In the genomic region with DNA sequence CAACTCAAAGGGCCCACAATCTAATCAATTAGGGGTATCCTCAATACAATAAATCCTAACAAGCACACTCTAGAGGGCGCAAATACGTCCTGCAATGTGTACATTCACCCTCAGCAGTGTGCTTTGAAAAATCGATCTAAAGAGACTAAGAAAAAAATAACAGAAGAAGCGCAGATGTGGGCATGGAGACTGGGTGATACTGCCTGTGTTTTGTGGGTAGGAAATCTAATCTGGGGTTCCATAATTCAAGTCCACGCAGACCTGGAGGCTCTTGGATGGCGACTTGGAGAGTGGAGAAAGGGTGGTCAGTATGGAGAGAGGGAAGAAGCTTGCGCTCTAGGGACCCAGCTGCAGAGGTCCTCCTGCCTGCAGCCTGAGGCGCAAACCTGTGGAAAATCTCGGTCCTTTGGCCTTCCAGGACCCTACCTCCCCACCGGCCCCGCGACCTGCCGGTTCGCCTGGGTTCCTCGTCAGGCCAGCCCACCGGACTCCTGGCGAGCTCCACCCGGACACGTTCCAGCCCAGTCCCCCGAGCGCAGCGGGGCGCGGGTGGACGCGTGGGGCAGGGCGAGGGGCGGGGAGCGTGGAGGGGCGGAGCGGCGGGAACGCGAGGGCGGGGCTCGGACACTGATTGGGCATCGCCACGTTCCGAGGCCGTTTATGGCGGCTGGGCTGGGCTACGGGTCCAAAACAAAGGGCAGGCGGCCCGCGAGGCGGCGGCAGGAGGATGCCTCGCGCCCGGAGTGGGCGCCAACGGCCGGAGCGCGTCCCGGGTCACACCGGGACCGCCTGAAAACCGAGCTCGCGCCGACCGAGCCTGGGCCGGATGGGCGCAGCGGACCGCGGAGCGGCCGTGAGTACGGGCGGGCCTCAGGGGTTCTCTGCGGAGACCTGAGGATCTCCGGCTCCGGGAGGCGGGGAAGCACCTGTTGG, we compare ENCODE assay signal across 7 mouse cellular contexts. TPM values are rescaled to one million over a fixed set of nuclear protein-coding genes. Genes with fewer than 3 reads are reported as not detected.
A peak's percentile ranks its signal among the peaks of the same experiment; 100 is the strongest.
DNase-seq lines count a peak whose midpoint lies in the region; ATAC-seq lines count a peak whose summit lies in the region.

A gene (plus strand): TSS at position 186 of the 933 bp plus-strand sequence.

- WGBS in intestine, embryonic 15.5 days, result under 1% methylated on average over 56 of the region's 76 CpGs
- under 1% methylated on average over 69 of the region's 76 CpGs for WGBS in midbrain, embryonic 11.5 days

- peak within 1 kb of the TSS; percentile 86 for H3K4me2 ChIP-seq in intestine, embryonic 15.5 days (replicated peaks)
- H3K4me2 ChIP-seq in midbrain, embryonic 11.5 days, result peak within 1 kb of the TSS; percentile 51

- no peaks in the 10 kb centered on the region for H3K4me1 ChIP-seq in intestine, embryonic 15.5 days (replicated peaks)
- no peaks in the 10 kb centered on the region; the same call in 1 of the 2 replicates for H3K4me1 ChIP-seq in midbrain, embryonic 11.5 days (ENCODE audit: control insufficient read depth, insufficient read depth, low read length)

- H3K4me3 ChIP-seq in intestine, embryonic 15.5 days (replicated peaks), result peak within 1 kb of the TSS; percentile 84
- peak within 1 kb of the TSS; percentile 86 for H3K4me3 ChIP-seq in midbrain, embryonic 11.5 days (ENCODE audit: low read depth, low read length)

- peak within 1 kb of the TSS; percentile 74 for H3K9ac ChIP-seq in intestine, embryonic 15.5 days
- peak within 1 kb of the TSS; percentile 97 for H3K9ac ChIP-seq in midbrain, embryonic 11.5 days (ENCODE audit: low read length)

- H3K27me3 ChIP-seq in intestine, embryonic 15.5 days (replicated peaks), result no peaks in the 10 kb centered on the region
- no peaks in the 10 kb centered on the region for H3K27me3 ChIP-seq in midbrain, embryonic 11.5 days (ENCODE audit: control insufficient read depth, insufficient read depth, low read length)

- H3K9me3 ChIP-seq in intestine, embryonic 15.5 days, result no peaks in the 10 kb centered on the region
- H3K9me3 ChIP-seq in midbrain, embryonic 11.5 days (ENCODE audit: control insufficient read depth, low read length), result no peaks in the 10 kb centered on the region

- ATAC-seq in intestine, embryonic 15.5 days, result peak; percentile 97
- ATAC-seq in midbrain, embryonic 11.5 days (ENCODE audit: low FRiP score), result peak; percentile 96

- intact Hi-C loops in gastrocnemius, postnatal 36 days (cut with DNase I), result no loop called here
- intact Hi-C loops in left cerebral cortex, postnatal 4 days (cut with DNase I), result no loop called here

- peak; percentile 92 to 94 for DNase-seq in adrenal gland, adult 18-20 months (ENCODE audit: low spot score in 2 of 2)
- DNase-seq in embryo, embryonic 10.5 days (ENCODE audit: low spot score), result peak; percentile 89
- peak; percentile 76 to 85 for DNase-seq in gastrocnemius, postnatal 36 days
- peak; percentile 94 for DNase-seq in left cerebral cortex, postnatal 4 days
- peak; percentile 98 for DNase-seq in midbrain, embryonic 11.5 days (ENCODE audit: low spot score, missing footprints)
- peak; percentile 32 for DNase-seq in skeletal muscle tissue, adult 2 months (ENCODE audit: low read depth, low spot score)

- H3K36me3 ChIP-seq in intestine, embryonic 15.5 days, result no peaks in the 10 kb centered on the region
- peaks cover 4% of the 10 kb centered on the region for H3K36me3 ChIP-seq in midbrain, embryonic 11.5 days (ENCODE audit: control insufficient read depth, insufficient read depth, low read length)

- H3K27ac ChIP-seq in intestine, embryonic 15.5 days, result peak within 1 kb of the TSS; percentile 89
- H3K27ac ChIP-seq in midbrain, embryonic 11.5 days (ENCODE audit: low read depth, low read length), result peak within 1 kb of the TSS; percentile 73

RNA-seq across cellular contexts. Expression of the gene that starts here (rescaled TPM):
- 1 to 10 TPM; 2.8 to 6.6 TPM for total RNA-seq in adrenal gland, adult 18-20 months (2021)
- under 1 TPM; 0.69 to 0.94 TPM for total RNA-seq in gastrocnemius, postnatal 36 days (2021)
- polyA plus RNA-seq in intestine, embryonic 15.5 days (2015; fragmentation: Nextera tagmentation; extraction: Ambion mirVana), result 13.7 and 17.1 TPM in 2 replicates
- total RNA-seq in left cerebral cortex, postnatal 4 days (2021), result 100 to 1,000 TPM; 102 to 114 TPM
- 123 and 127 TPM in 2 replicates for polyA plus RNA-seq in midbrain, embryonic 11.5 days (2014; fragmentation: Nextera tagmentation; extraction: Ambion mirVana)

Comparison
In these comparisons a context has a peak if more than half of its experiments do, and no peak if none do; other contexts are left out.
1. Peak in every context shown above with its lines: DNase-seq, ATAC-seq, H3K4me3 ChIP-seq and H3K27ac ChIP-seq.
2. RNA of the gene that starts here (total RNA-seq): 102 to 114 TPM in left cerebral cortex, postnatal 4 days; 2.8 to 6.6 TPM in adrenal gland, adult 18-20 months and 0.69 to 0.94 TPM in gastrocnemius, postnatal 36 days; every median in the first group is over 10 times any median in the second.
3. Peak in DNase-seq in gastrocnemius, postnatal 36 days; RNA of the gene not detected or under 1 TPM.
4. DNase-seq: peak in every context shown above with its lines; median percentile 98 in midbrain, embryonic 11.5 days; 94 in left cerebral cortex, postnatal 4 days; 93 in adrenal gland, adult 18-20 months; 89 in embryo, embryonic 10.5 days; 80 in gastrocnemius, postnatal 36 days; 32 in skeletal muscle tissue, adult 2 months.